Mouse (Mus musculus) lung, embryonic 16.5 days (tissue): ENCODE results near the gene Rab11fip2. TPM values are rescaled to one million over a fixed set of nuclear protein-coding genes. Genes with fewer than 3 reads are reported as not detected.
A peak's percentile ranks its signal among the peaks of the same experiment; 100 is the strongest.

Experiments
- ATAC-seq: fragments of 200-750 bp; cut with Nextera tagmentation; 2 replicates; pipeline ENCODE4 v1.8.0; 2017; ENCODE audit warnings: low read depth, mild to moderate bottlenecking, moderate library complexity
- H3K27ac ChIP-seq: fragments of 300-500 bp; sonication (generic); 2 replicates; pipeline ENCODE4 v1.5.1; 2014; ENCODE audit warnings: mild to moderate bottlenecking, control low read depth, low read length
- H3K27me3 ChIP-seq: fragments of 300-500 bp; sonication (generic); 2 replicates; pipeline ENCODE4 v1.6.1; 2014; ENCODE audit warnings: low read depth, low read length, mixed read lengths; ENCODE audit not compliant: control insufficient read depth, insufficient read depth
- H3K36me3 ChIP-seq: fragments of 300-500 bp; sonication (generic); 2 replicates; pipeline ENCODE4 v1.6.1; 2014; ENCODE audit warnings: low read length; ENCODE audit not compliant: control insufficient read depth, insufficient read depth
- H3K4me1 ChIP-seq: fragments of 300-500 bp; sonication (generic); replicated peaks from 2 replicates; pipeline ENCODE4 v1.6.1; 2014; ENCODE audit warnings: low read length, mixed read lengths; ENCODE audit not compliant: control insufficient read depth, insufficient read depth
- H3K4me2 ChIP-seq: fragments of 300-500 bp; sonication (generic); 2 replicates; pipeline ENCODE4 v1.6.1; 2014; ENCODE audit warnings: low read depth, low read length, control low read depth
- H3K4me3 ChIP-seq: fragments of 300-500 bp; sonication (generic); 2 replicates; pipeline ENCODE4 v1.5.1; 2014; ENCODE audit warnings: mild to moderate bottlenecking, low read length, control low read depth
- H3K9ac ChIP-seq: fragments of 300-500 bp; sonication (generic); 2 replicates; pipeline ENCODE4 v1.6.1; 2014; ENCODE audit warnings: low read length, control low read depth
- H3K9me3 ChIP-seq: fragments of 300-500 bp; sonication (generic); 2 replicates; pipeline ENCODE4 v1.6.1; 2016; ENCODE audit warnings: low read length; ENCODE audit not compliant: control insufficient read depth
- WGBS: fragments of 180-500 bp; shearing (Covaris S2); extraction: QIAGEN DNeasy Blood & Tissue Kit; methylation state at CpG from one replicate; pipeline ENCODE4 v1.1.7; 2014; 5-methylcytosine and 5-hydroxymethylcytosine counted together
- polyA plus RNA-seq: library from polyadenylated mRNA; unstranded; fragments of >200 nt; fragmentation: Nextera tagmentation; extraction: Ambion mirVana; gene quantifications from 2 replicates; pipeline ENCODE4 v1.2.1, GENCODE M21; 2015

Gene Rab11fip2
- polyA plus RNA-seq, 1 experiment from 2014 or later = 3.4 TPM

- Histone ChIP-seq H3K4me1 (no peaks in the 10 kb centered on the region), H3K27ac (no peak overlapping the region), H3K4me2 (no peak overlapping the region), H3K27me3 (no peaks in the 10 kb centered on the region), H3K9ac (no peak overlapping the region), H3K4me3 (no peak overlapping the region), H3K9me3 (no peaks in the 10 kb centered on the region), H3K36me3 (no peaks in the 10 kb centered on the region)
- no peak for ATAC-seq
- WGBS = 60% methylated on average over 3 of the region's 3 CpGs
Observed at GRCm38 (mm10) chr19:59920846-59921245, 22.6 kb downstream of the Rab11fip2 start.

- no peak for ATAC-seq
- Histone ChIP-seq H3K27me3 (no peaks in the 10 kb centered on the region), H3K4me2 (no peak overlapping the region), H3K27ac (no peak overlapping the region), H3K9me3 (no peaks in the 10 kb centered on the region), H3K4me3 (no peak overlapping the region), H3K4me1 (no peaks in the 10 kb centered on the region), H3K9ac (no peak overlapping the region), H3K36me3 (no peaks in the 10 kb centered on the region)
- 70% methylated on average over 2 of the region's 2 CpGs for WGBS
Observed at GRCm38 (mm10) chr19:59917901-59918613, 25.4 kb downstream of the Rab11fip2 start.

GRCm38 (mm10) chr19:59911554-59911953 lies 31.9 kb downstream of the Rab11fip2 start:
- ATAC-seq = no peak
- H3K4me2 ChIP-seq = no peak overlapping the region
- H3K9ac ChIP-seq = no peak overlapping the region
- H3K9me3 ChIP-seq = no peaks in the 10 kb centered on the region
- H3K4me3 ChIP-seq = no peak overlapping the region
- no peaks in the 10 kb centered on the region for H3K36me3 ChIP-seq
- no peaks in the 10 kb centered on the region for H3K4me1 ChIP-seq
- 68% methylated on average over 4 of the region's 4 CpGs for WGBS
- no peaks in the 10 kb centered on the region for H3K27me3 ChIP-seq
- no peak overlapping the region for H3K27ac ChIP-seq

GRCm38 (mm10) chr19:59905296-59906081 lies 38.0 kb downstream of the Rab11fip2 start:
- H3K9me3 ChIP-seq = no peaks in the 10 kb centered on the region
- H3K27me3 ChIP-seq = no peaks in the 10 kb centered on the region
- H3K27ac ChIP-seq = no peak overlapping the region
- no peak for ATAC-seq
- 72% methylated on average over 1 of the region's 1 CpGs for WGBS
- no peak overlapping the region for H3K4me2 ChIP-seq
- H3K4me3 ChIP-seq = no peak overlapping the region
- H3K9ac ChIP-seq = no peak overlapping the region
- H3K36me3 ChIP-seq = no peaks in the 10 kb centered on the region
- H3K4me1 ChIP-seq = no peaks in the 10 kb centered on the region

- no peak for ATAC-seq
- WGBS = 91% methylated on average over 4 of the region's 4 CpGs
- H3K36me3 ChIP-seq = no peaks in the 10 kb centered on the region
Observed at GRCm38 (mm10) chr19:59899965-59900364, 43.5 kb downstream of the Rab11fip2 start.

GRCm38 (mm10) chr19:59898301-59898700 lies 45.2 kb downstream of the Rab11fip2 start:
- no peak overlapping the region for H3K27ac ChIP-seq
- H3K27me3 ChIP-seq = no peaks in the 10 kb centered on the region
- WGBS = 83% methylated on average over 4 of the region's 4 CpGs
- no peak overlapping the region for H3K4me2 ChIP-seq
- ATAC-seq = no peak
- H3K4me1 ChIP-seq = no peaks in the 10 kb centered on the region
- no peak overlapping the region for H3K4me3 ChIP-seq
- no peaks in the 10 kb centered on the region for H3K36me3 ChIP-seq
- H3K9me3 ChIP-seq = no peaks in the 10 kb centered on the region
- no peak overlapping the region for H3K9ac ChIP-seq

More at GRCm38 (mm10) chr19:59899965-59900364, 43.5 kb downstream of the Rab11fip2 start:
- H3K9ac ChIP-seq = no peak overlapping the region
- H3K4me2 ChIP-seq = no peak overlapping the region
- H3K9me3 ChIP-seq = no peaks in the 10 kb centered on the region
- no peak overlapping the region for H3K4me3 ChIP-seq
- no peak overlapping the region for H3K27ac ChIP-seq
- no peaks in the 10 kb centered on the region for H3K27me3 ChIP-seq
- no peaks in the 10 kb centered on the region for H3K4me1 ChIP-seq

- Histone ChIP-seq H3K36me3 (no peaks in the 10 kb centered on the region), H3K4me3 (no peak overlapping the region), H3K9me3 (no peaks in the 10 kb centered on the region), H3K27ac (no peak overlapping the region), H3K4me2 (no peak overlapping the region), H3K4me1 (no peaks in the 10 kb centered on the region), H3K27me3 (no peaks in the 10 kb centered on the region), H3K9ac (no peak overlapping the region)
- WGBS = 65% methylated on average over 4 of the region's 4 CpGs
- ATAC-seq = no peak
Observed at GRCm38 (mm10) chr19:59889383-59889782, 54.1 kb downstream of the Rab11fip2 start.

- Histone ChIP-seq H3K4me3 (no peak overlapping the region), H3K4me1 (no peaks in the 10 kb centered on the region), H3K4me2 (no peak overlapping the region), H3K36me3 (no peaks in the 10 kb centered on the region), H3K9ac (no peak overlapping the region), H3K27ac (no peak overlapping the region), H3K27me3 (no peaks in the 10 kb centered on the region), H3K9me3 (no peaks in the 10 kb centered on the region)
- 88% methylated on average over 2 of the region's 2 CpGs for WGBS
- ATAC-seq = no peak
Observed at GRCm38 (mm10) chr19:59888846-59889245, 54.6 kb downstream of the Rab11fip2 start.

- no peak overlapping the region for H3K4me3 ChIP-seq
- H3K4me2 ChIP-seq = no peak overlapping the region
- no peaks in the 10 kb centered on the region for H3K36me3 ChIP-seq
- H3K4me1 ChIP-seq = no peaks in the 10 kb centered on the region
- 45% methylated on average over 2 of the region's 2 CpGs for WGBS
- no peak overlapping the region for H3K27ac ChIP-seq
- no peaks in the 10 kb centered on the region for H3K27me3 ChIP-seq
- no peaks in the 10 kb centered on the region for H3K9me3 ChIP-seq
- ATAC-seq = 0 out of 2 replicates have a peak, but pooled peaks have one; percentile 28
- H3K9ac ChIP-seq = no peak overlapping the region
Observed at GRCm38 (mm10) chr19:59887866-59888265, 55.6 kb downstream of the Rab11fip2 start.
